Mouse (Mus musculus): ENCODE measurements around the gene Eefsec. TPM values are rescaled to one million over a fixed set of nuclear protein-coding genes. Genes with fewer than 3 reads are reported as not detected.

The Eefsec gene
- polyA plus RNA-seq, 2 experiments from 2014 or later: 28.4 to 30.5 TPM

DNA sequence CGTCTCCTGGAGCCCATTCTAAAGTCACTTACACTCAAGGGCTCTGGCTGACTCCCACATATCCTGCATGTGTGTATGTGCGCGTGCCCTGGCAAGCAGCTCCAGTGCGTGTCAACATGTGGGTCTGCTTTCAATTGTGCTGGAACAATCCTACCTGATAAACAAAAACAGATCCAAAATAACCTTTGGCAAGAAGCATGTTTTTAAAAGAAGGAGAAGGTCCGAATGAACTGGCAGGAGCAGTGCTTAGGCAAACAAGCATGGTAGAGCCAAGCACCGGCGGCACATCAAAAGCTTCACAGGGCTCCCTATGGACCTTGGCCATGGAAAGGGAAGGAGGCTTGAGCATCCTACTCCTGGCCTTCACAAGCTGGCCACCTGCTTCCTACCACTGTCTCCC, 105.6 kb downstream of the Eefsec start:
- no peak for ATAC-seq

DNA sequence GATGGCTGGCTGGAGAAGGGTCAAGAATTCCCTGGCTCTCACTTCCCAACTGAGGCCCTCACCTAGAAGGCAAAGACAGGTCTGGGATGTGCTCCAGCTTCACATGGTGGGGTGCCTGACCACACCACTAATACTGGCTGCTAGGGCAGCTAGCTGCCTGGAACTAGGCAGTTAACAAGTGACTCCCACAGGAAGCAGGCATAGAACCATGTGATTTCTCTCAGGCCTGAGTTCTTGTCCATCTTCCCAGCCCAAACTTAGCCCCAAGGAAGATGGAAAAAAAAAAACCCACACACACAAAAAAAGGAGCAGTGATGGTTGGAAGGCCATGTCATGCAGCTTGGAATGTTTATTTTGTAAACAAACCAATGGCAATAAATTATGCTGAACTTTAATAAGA, 117.0 kb downstream of the Eefsec start:
- no peak for ATAC-seq

DNA sequence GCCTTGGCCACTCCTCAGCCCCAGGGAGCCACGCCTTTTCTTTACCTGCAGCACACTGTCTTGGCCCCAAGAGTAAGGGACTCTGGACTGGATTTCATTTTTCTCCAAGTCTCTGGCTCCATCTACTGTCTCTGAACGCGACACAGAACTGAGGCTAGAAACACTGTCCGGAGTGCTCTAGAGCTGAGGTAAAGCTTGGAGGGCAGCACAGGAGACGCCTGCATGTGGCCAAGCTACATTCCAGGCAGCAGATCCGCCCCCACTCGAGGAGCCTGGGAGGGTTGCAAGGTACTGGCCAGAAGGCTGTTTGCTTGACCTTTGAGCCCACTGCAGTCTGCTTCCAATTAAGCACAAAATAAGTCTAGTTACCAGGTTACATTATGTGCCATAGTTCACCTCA, 124.5 kb downstream of the Eefsec start:
- ATAC-seq: no peak

DNA sequence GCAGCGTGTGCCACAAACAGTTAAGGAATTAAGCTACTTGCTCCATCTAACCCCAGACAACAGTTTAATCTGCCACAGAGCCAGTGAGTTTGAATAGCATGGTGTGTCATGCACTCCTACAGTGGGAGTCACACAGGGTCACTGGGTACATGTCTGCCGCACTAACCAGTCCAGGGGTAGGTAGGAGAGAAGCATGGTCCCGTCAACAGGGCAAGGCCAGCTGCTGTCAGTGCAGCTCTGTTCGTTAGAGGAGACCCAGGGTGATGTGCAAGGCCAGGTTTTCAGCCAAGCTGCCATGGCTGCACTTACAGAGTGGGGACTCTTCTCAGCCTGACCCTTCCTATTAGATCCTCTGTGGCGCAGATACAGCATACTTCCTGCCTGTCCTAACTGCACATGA, 125.1 kb downstream of the Eefsec start:
- no peak for ATAC-seq

DNA sequence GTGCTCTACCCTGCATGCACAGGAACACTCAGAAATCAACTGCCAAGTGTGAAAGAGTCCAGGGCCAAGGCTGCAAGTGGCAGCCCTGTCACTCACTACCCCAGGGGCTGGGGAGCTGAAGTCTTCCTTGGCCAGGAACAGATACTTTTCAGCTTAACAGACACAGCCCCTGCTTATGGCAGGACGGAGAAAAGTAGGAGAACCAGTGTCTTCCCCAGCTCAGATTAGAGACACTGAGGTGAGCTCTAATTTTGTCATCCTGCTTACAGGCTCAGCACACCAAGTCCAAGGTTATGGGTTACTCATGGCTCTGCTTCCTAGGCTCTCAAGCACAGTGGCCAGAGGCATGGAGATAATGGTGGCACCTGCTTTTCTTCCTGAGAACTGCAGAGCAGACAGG, 126.6 kb downstream of the Eefsec start:
- no peak for ATAC-seq

DNA sequence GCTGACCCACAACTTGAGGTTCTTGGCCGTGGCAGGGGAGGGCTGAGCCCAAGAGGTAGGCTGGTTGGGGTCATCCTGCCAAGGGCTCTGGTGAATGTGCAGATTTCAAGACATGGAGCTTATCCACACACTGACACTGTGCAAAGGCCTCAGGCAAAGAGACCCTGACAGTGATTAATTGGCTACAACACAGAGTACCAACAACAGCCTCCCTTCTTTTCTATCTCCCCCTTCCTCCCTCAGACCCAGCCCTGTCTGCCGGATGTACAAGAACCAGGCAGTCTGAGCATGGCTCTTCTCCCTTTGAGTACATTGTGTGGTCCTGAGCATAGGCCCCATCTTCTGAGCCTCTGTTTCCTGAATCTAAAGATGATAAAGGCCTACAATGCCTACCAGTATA, 131.0 kb downstream of the Eefsec start:
- ATAC-seq: no peak

DNA sequence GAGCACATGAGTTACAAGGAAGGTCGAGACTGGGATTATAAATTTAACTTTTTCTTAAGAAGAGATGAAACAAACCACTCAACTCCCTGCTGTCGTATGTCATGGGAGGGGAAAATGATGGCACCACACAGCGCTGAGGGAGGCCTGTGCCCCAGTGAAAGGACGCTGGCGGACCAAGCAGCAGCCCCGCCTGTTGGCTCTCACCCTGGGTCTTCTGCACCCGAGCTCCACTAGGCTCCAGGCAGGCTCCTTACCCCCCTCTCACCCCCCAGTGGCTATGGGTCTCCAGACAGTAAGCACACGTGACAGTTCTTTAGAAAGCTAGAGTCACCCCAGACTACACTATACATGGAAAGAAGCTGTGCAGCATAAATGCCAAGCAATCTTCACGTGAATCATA, 132.4 kb downstream of the Eefsec start:
- no peak for ATAC-seq

GRCm38 (mm10) chr6:88311593-88311992, 134.7 kb downstream of the Eefsec start:
- no peak for ATAC-seq

GRCm38 (mm10) chr6:88306100-88306746, 140.1 kb downstream of the Eefsec start:
- no peak for ATAC-seq

- ATAC-seq: no peak
These were observed 145.1 kb downstream of the Eefsec start for GRCm38 (mm10) chr6:88301234-88301633.

- ATAC-seq: no peak
These were observed 146.8 kb downstream of the Eefsec start for GRCm38 (mm10) chr6:88299491-88299890.

DNA sequence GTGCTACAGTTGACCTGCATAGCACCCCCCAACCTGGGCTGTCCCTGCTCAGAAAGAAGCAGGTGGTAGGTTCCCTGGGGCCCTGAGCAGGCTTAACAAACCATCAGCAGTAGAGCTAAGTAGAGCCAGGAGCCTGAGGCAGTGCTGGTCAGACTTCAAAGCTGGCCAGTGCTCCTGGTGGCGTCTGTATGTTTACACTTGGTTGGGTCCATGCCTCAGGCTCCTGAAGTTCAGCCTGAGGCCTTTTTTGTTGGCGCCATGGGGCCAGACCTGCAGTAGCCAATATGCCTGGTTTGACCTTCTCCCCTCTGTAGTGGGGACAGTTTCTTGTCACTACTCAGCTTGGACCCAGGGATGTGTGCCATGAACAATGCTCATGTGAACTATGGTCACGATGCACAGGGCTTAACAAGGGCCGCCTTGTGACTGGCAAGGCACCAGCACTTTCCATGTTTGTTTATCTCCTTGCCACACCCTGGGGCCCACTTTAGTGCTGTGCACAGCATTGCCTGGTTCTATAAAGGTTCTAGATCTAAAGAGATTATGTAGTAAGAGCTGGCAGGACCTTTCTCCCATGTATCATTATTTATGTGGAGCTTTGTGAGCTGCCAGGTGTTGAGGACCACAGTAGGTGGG, 153.9 kb downstream of the Eefsec start:
- no peak for ATAC-seq

DNA sequence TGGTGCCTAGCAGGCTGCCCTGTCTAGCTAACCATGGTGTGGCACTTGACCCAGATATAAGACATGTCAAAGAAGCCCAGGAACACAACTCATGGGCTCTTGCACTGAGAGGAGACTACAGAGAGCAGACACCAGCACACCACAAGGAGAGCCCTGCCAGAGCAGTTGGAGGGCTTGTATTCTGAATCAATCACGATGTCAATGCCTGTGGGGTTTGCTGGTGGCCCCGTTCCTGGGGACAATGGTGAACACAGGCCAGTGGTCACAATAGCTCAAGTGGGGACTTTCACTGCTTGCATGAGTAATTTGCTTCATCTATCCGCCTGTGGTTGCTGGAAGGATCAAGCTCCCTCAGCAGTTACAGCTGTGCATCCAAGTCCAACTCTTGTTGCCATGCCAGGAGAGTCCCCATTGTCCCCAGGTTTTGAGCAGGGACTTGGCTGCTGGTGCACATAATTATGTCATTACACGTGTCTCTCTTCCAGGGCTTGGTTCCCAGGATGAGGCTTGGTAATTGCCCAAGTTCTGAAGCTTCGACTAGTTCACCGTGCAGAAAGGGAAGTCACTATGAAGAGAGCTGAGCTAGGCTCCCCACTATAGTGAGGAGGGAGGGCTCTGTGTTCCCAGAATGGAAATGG, 156.1 kb downstream of the Eefsec start:
- ATAC-seq: no peak

DNA sequence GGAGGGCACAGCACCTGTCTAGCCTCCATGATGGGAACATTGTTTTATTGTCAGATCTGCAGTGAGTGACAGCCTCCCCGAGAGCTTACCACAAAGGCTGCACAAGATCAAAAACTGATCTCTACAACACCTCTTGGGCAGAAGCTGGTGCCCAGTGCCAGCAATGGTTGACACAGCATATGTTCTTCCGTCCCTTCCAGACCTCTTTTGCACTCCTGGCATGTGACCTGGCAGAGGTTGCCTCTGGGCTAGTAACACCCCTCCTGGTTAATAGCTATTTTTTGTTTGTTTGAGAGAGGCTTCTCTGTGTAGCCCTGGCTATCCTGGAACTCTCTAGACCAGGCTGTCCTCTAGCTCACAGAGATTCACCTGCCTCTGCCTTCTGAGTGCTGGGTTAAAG, 168.2 kb downstream of the Eefsec start:
- no peak for ATAC-seq

- no peak for ATAC-seq
These were observed 169.1 kb downstream of the Eefsec start for GRCm38 (mm10) chr6:88277242-88277641.

- no peak for ATAC-seq
These were observed 170.1 kb downstream of the Eefsec start for GRCm38 (mm10) chr6:88276221-88276620.

DNA sequence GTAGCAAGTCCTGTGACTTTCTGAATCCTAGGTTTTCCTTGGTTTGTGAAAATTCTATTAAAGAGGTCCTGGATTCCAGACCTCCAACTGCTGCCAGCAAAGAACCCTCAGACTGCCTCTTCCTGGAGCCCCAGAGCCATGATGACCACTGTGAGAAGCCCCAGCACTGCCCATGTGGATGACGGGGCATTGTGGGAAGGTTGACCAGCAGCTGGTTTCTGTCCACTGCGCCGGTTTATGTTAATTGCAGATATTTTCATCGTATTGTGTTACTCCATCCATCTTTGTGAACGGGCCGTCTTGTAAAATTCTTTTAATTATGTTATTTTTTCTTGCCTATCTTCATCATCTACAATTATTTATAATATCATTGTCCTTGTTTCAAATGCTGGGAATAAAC, 171.7 kb downstream of the Eefsec start:
- no peak for ATAC-seq

DNA sequence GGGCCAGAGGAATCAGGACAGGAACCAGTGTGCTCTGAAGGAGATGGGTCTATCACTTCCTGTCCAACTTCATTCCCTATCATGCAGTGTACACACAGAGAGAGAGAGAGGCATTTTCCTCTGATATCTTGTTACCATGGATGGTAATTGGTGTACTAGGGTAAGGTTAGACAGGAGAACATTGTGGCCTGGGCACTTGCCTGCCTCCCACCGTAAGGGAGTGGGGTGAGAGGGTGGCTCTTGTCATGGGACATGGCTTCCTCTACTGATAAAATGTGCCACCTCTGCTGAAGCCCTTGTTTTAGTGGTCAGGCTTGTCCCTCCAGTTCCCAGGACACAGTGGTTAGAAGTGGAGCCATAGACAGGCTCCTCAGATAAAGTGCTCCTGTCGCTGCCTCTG, 178.4 kb downstream of the Eefsec start:
- ATAC-seq: no peak

DNA sequence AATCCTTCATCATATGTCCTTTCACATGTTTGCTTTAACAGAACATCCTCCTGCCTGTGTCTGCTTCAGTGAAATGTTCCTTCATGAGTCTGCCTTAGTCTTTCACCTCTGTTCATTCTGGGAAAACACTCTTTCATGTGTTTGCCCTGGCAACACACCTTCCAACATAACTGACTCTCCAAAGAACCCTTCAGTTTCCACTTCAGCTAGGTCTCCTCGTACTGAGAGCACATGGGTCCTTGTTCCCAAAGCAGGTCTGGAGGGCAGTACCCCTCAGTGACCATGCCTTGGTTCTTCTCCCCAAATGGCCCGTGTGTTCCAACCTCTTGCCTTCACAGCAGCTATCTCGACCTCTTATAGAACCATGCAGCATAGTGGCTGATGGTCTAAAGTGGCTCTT, 179.3 kb downstream of the Eefsec start:
- ATAC-seq: no peak

DNA sequence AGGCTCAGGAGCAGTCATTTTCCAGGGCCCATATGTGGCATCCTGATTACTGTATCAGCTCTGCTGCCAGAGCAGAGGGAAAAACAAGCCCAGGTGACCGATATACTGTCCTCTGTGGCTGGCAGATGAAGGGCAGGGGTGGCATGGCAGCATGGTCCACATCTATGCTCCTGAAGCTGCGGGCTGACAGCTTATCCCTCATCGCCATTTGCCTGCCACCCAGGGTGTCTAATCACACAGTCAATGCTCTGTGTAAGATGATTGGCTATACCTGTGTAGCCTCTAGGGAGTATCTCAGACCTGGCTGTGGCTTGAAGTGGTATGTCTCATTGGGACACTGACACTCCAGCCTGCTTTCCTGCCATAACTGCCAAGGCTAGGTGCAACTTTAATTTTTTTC, 180.3 kb downstream of the Eefsec start:
- ATAC-seq: no peak

GRCm38 (mm10) chr6:88265355-88265754, 181.0 kb downstream of the Eefsec start:
- ATAC-seq: no peak

- no peak for ATAC-seq
These were observed 184.2 kb downstream of the Eefsec start for GRCm38 (mm10) chr6:88262160-88262559.

DNA sequence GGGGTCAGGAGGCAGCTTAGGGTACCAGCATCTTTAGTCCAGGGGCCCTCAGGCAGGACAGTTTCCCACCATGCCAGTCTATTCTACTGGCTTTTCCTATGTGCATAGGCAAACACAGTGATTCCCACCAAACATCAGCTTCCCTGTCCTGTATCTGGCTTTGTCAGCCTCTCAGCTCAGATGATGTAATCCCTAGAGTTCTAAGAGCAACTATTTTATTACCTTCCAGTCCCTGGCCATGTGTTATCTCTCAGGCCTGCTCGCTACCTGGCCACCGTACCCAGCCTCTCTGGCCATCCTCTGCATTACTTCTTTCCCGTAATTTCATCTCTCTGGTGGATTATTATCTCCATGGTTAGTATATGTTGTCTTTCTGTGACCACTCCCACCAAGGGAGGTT, 185.7 kb downstream of the Eefsec start:
- ATAC-seq: no peak

DNA sequence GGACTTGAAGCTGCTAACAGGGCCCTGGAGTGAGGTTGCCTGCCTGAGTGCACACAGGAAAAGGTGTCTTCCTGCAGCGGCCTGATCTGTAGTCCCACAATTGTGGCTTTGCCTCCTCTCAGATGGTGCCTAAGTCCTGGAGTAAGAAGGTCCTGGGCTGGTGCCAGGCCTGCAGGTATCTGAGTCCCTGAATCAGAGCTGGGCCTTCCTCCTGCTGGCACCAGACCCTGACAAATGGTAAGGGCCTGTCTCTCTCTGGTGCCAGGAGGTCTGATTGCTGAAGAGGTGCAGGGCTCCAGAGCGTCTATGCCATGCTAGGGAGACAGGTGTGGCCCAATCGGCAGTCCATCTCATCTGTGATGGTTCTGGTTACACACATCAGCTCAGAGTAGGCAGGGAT, 186.7 kb downstream of the Eefsec start:
- ATAC-seq: no peak

All from activated CD4-positive, CD25-positive, alpha-beta regulatory T cell, adult 4 months (primary cell).